Mouse (Mus musculus): ENCODE measurements around the gene Gsta2. TPM values are rescaled to one million over a fixed set of nuclear protein-coding genes. Genes with fewer than 3 reads are reported as not detected.

The Gsta2 gene
- 1 to 10 TPM in 1 of 2 experiments, under 1 TPM in 1; 0.45 to 1.2 TPM for total RNA-seq (2021)

DNA sequence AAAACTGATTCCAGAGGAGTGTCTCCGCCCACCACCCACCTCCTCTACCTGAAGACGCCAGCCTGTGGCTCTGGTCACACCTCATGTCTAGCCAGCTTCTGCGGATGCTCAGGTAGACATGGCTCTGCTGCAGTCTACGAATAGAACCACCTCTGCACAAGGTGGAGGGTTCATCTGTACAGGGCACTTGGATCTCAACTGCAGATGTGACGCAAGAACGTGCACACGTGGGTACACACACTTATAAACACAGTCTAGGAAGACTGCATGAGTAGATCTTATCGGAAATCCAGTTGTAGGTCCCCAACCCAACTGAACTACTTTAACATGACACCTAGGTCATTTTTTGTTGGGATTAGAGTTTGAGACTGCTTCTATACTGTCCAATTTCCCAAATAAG lies at the start of gene Gsta2:
Gene Gsta2 (minus strand): TSS at position 178 of the 400 bp plus-strand sequence.
- DNase-seq (ENCODE audit: low spot score) = no peak
- intact Hi-C loops (cut with DNase I) = no loop called here

- DNase-seq (ENCODE audit: low spot score) = no peak
- intact Hi-C loops (cut with DNase I) = no loop called here
These were observed 46.0 kb upstream of the Gsta2 start for GRCm38 (mm10) chr9:78401596-78401995.

DNA sequence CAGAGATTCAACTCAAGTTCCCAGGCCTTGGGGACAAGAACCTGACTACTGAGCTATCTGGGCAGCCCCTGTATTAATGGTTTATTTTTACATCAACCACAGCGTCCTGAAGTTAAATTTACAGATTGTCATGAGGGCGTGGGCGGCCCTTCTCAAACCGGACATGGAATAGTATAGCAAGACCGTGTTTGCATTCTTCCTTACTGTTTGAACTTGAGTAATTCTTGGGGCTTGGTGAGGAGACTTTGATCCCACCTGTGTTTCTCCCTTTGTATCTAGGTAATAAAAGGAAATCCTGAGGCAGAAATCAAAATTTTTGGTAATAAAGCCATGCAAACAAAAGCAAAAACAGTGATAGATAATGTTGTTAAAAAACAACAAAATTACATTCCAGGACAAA lies 45.0 kb upstream of the Gsta2 start:
- DNase-seq (ENCODE audit: low spot score) = no peak
- intact Hi-C loops (cut with DNase I) = no loop called here

- DNase-seq (ENCODE audit: low spot score) = no peak
- intact Hi-C loops (cut with DNase I) = no loop called here
These were observed 40.9 kb upstream of the Gsta2 start for GRCm38 (mm10) chr9:78396517-78396916.

DNA sequence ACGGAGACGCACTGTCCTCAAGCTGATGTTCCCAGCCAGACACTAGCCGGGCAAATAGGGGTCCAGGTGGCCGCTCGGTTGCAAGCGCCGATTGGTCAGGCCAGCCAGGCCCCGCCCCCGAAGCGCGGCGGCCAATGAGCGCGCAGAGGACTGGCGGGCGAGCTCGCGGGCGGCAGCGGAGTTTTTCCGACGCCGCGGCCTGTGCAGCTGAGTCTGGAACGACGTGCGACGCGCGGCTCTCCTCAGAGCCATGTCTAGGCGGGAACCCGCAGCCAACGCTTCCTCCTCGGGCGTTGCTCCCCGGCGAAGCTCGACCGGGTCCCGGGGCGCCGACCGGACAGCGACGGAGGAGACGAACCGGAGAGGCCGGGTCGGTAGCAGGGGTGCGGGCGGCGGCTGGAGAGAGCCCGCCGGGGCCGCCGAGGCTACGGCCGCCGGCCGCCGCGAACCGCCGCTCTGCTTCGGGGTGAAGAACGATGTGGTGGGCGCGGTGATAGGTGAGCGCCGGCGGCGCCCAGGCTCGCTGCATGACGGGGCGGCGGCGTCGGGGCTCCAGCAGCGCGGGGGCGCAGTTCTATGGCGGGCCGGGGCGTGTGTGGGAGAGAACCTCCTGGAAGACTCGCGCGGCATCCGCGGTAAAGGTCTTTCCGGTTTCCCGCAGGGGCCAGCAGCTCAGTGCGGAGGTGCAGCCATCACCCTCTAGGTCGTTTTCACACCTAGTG lies 40.2 kb upstream of the Gsta2 start, which contains the start of gene Ddx43:
Gene Ddx43 (plus strand): TSS at position 148 of the 722 bp plus-strand sequence.
- intact Hi-C loops (cut with DNase I) = no loop called here
- peak; percentile 7 for DNase-seq (ENCODE audit: low spot score)

- no peak for DNase-seq (ENCODE audit: low spot score)
- intact Hi-C loops (cut with DNase I) = no loop called here
These were observed 39.6 kb upstream of the Gsta2 start for GRCm38 (mm10) chr9:78395244-78395629.

DNA sequence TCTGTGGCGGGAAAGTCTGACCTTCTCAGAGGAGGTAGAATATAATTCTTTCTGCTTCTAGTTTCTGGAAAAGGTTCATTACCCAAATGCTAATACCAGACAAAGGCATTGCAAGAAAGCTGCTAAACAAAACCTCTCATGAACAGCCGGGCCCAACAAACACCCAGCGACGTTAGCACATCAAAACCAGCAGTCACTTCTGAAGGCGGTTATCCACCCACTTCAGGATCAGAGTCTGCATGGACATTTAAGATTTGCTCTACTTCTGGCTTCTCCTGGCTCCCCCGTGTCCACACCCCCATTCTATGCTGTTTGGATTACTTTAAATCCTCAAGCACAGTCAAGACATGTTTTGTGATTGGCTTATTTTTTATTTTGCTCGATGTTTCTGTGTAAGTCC lies 39.0 kb upstream of the Gsta2 start:
- no peak for DNase-seq (ENCODE audit: low spot score)
- intact Hi-C loops (cut with DNase I) = no loop called here

DNA sequence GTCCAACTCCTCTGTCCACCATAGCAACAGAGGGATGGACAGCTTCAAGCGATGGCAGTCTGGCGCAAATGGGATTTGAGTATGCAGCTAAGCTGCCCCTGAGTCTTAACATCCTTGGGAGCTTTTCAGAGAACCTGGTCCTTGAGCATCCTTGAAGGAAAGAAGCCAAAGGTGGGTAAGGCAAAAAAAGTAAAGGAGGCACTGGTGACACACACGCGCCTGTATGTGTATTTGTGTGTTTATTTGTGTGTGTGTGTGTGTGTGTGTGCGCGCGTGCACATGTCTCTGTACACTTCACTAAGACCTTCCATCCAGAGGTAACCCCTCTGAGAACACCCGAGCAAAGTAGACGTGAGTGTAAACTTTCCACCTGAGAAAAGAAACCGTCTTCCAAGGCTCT lies 38.2 kb upstream of the Gsta2 start:
- no peak for DNase-seq (ENCODE audit: low spot score)
- intact Hi-C loops (cut with DNase I) = no loop called here

GRCm38 (mm10) chr9:78389981-78390380 lies 34.4 kb upstream of the Gsta2 start:
- no peak for DNase-seq (ENCODE audit: low spot score)

GRCm38 (mm10) chr9:78386947-78387346 lies 31.4 kb upstream of the Gsta2 start:
- intact Hi-C loops (cut with DNase I) = no loop called here
- DNase-seq (ENCODE audit: low spot score) = no peak

More at GRCm38 (mm10) chr9:78389981-78390380, 34.4 kb upstream of the Gsta2 start:
- intact Hi-C loops (cut with DNase I) = no loop called here

- DNase-seq (ENCODE audit: low spot score) = no peak
- intact Hi-C loops (cut with DNase I) = no loop called here
These were observed 30.3 kb upstream of the Gsta2 start for GRCm38 (mm10) chr9:78385893-78386292.

DNA sequence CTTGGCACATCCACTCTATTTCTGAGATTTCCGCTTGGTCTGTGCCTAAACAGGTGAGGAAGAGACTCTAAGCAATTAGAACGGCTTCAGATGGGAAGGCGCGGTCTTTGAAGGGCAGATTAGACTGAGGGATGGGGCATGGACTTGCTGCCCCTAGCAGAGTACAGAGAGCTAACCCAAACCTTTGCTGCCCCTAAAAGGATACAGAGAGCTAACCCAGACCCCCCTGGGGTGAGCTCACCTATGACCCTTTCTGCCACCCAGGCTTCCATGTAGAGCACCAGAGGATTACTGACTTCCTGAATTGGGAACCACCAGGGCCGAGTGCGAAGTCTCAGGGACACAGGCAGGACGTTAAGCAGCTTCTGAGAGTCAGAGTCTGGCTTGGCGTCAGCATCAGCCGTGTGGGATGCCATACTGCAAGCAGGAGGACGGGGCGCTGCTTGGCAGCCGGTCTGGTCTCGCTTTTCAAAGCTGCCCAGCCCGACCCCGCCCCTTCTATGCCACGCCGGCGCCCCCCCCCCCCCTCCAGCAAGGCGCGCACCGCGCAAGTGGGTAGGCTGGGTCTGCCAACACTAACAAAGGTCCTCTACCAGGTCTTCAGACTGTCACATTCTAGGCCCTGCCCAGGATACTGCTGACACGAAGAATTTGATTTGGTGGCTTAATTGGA lies 22.7 kb upstream of the Gsta2 start, which contains the start of gene Ooep:
Gene Ooep (minus strand): TSS at position 613 of the 673 bp plus-strand sequence.
- DNase-seq (ENCODE audit: low spot score) = no peak
- intact Hi-C loops (cut with DNase I) = no loop called here

DNA sequence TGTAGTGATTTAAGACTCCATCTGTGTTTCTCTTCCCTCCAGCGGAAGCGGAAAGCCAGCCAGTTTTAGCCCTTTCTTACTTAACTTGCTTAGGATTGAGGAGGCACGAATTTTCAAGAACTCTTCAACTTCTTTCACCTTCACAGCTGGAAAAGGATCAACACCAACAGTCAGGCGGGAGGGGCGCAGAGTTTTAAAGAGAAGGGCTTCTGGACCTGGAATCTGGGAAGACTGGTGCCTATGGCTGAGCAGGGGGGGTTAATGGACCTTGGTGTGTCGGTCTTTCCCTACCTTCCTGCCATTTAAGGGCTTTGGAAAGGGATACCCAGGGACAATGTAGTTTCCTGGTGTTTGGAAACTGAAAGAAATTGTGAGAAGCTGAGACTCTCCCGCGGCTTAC lies 22.0 kb upstream of the Gsta2 start:
- no peak for DNase-seq (ENCODE audit: low spot score)
- intact Hi-C loops (cut with DNase I) = no loop called here

GRCm38 (mm10) chr9:78375486-78375885 lies 19.9 kb upstream of the Gsta2 start:
- DNase-seq (ENCODE audit: low spot score) = no peak
- intact Hi-C loops (cut with DNase I) = no loop called here

DNA sequence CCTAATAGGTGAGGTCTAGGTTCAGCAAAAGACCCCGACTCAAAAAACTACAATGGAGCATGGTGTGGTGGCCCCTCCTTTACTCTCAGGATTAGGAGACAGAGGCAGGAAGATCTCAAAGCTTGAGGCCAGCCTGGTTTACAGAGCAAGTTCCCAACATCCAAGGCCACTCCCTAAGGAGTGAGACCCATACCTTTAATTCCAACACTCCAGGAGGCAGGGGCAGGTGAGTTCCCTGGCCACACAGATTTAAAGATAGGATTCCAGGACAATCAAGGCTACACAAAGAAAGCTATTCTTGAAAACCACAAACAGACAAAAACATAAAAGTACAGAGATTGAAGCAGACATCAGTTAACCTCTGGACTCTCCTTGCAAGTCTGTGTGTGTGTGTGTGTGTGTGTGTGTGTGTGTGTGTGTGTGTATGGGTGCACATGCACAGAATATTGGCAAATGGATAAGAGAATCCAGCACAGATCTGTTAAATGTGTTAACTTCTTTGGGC lies 19.3 kb upstream of the Gsta2 start:
- no peak for DNase-seq (ENCODE audit: low spot score)
- intact Hi-C loops (cut with DNase I) = no loop called here

DNA sequence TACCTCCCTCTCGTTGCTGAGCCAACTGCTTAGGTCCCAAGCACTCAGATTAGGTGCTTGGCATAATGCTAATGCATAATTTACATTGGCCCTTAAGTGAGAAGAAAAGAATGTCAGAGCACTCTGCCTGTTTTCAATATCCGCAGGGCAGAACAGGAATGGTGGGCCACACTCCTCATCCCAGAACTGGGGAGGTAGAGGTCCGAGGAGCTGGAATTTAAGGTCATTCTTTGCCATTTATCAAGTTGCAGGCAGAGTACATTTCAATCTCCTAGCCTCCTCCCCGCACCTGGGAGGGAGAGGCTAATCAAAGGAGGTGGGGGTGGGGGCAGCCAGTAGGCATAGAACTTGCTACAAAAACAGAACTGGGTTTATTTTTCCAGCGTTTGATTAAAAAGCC lies 18.8 kb upstream of the Gsta2 start:
- intact Hi-C loops (cut with DNase I) = no loop called here
- DNase-seq (ENCODE audit: low spot score) = no peak

- no peak for DNase-seq (ENCODE audit: low spot score)
- intact Hi-C loops (cut with DNase I) = no loop called here
These were observed 17.4 kb upstream of the Gsta2 start for GRCm38 (mm10) chr9:78372827-78373504.

DNA sequence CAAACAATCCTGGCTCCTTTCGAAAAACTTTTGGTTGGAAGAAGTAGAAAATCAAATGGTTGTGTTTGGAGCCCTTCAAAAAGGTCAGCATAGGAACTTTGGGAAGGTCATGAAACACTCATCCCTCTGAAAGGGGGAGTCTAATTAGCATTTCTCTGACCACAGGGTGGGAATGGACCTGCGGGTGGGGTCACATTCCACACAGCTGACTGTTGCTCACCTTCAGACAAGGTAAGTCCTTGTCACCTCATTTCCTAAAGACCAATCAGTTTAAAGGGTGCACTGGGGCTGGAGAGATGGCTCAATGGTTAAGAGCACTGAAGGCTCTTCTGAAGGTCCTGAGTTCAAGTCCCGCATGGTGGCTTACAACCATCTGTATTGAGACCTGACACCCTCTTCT lies 15.9 kb upstream of the Gsta2 start:
- DNase-seq (ENCODE audit: low spot score) = no peak
- intact Hi-C loops (cut with DNase I) = no loop called here

GRCm38 (mm10) chr9:78369786-78370185 lies 14.2 kb upstream of the Gsta2 start:
- intact Hi-C loops (cut with DNase I) = no loop called here
- no peak for DNase-seq (ENCODE audit: low spot score)

DNA sequence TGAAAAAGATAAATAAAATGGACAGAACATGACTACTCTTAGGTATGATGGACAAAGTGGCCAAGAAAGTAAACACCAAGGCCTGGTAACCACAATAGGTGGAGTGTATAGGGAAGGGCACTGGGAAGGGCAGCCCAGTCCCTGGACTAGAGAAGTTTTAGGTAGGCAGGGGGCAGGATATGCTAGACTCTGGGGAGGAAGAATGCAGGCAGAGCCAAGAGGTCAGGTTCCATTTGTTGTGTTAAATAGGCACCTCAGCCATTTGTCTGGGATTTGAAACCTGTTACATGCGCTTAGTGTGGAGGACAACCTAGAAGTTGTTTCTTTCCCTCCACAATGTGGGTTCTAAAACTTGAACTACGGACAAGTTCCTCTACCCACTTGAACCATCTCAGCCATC lies 13.8 kb upstream of the Gsta2 start:
- DNase-seq (ENCODE audit: low spot score) = no peak
- intact Hi-C loops (cut with DNase I) = no loop called here
